Mouse (Mus musculus): Measurements from ENCODE around the gene Arl10.

DNA sequence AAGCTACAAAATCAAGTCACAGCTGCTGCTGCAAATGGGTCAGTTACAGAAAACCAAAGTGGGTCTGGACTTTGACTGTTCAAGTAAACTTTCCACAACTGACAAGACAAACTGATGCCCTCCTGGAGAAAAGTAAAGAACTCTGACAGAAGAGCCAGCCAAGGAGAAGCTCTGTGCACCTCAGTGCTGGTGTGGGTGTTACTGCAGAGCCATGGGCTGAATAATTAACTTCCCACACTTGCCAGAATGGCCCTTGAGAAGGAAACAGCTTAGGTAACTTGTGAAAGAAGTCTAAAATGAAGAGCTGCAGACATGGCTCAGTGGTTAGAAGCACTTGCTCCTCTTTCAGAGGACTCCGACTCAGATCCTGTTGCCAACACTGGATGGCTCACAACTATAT is 17.2 kb upstream of the Arl10 start:
- TF ChIP-seq CTCF (IDR thresholded peaks at IDR 0.05; ENCODE audit: low read depth) (no peak), EP300 (optimal IDR thresholded peaks at IDR 0.05) (no peak)

Measured in stomach, postnatal 0 days (tissue).